Mouse (Mus musculus) kidney, postnatal 0 days (tissue): ENCODE results near the gene Txndc2. TPM values are rescaled to one million over a fixed set of nuclear protein-coding genes. Genes with fewer than 3 reads are reported as not detected.

Experiments
- ATAC-seq: fragments of 200-750 bp; cut with Nextera tagmentation; replicated peaks from 2 replicates; pipeline ENCODE4 v1.8.0; 2017; ENCODE audit warnings: low read depth, moderate number of reproducible peaks, moderate TSS enrichment, moderate library complexity; ENCODE audit not compliant: low FRiP score
- DNase-seq: peaks from one replicate; pipeline ENCODE4 v3.0.0-alpha.2; 2016; ENCODE audit warnings: low spot score
- H3K27ac ChIP-seq: fragments of 300-500 bp; sonication (generic); 2 replicates; pipeline ENCODE4 v1.5.1; 2014; ENCODE audit warnings: mild to moderate bottlenecking
- H3K27me3 ChIP-seq: fragments of 300-500 bp; sonication (generic); 2 replicates; pipeline ENCODE4 v1.6.1; 2014; ENCODE audit warnings: low read length, mixed read lengths; ENCODE audit not compliant: insufficient read depth
- H3K36me3 ChIP-seq: fragments of 300-500 bp; sonication (generic); 2 replicates; pipeline ENCODE4 v1.6.1; 2014; ENCODE audit warnings: low read length, mixed read lengths; ENCODE audit not compliant: insufficient read depth
- H3K4me1 ChIP-seq: fragments of 300-500 bp; sonication (generic); replicated peaks from 2 replicates; pipeline ENCODE4 v1.6.1; 2014; ENCODE audit warnings: antibody characterized with exemption, low read length, mixed read lengths; ENCODE audit not compliant: insufficient read depth
- H3K4me2 ChIP-seq: fragments of 300-500 bp; sonication (generic); 2 replicates; pipeline ENCODE4 v1.6.1; 2014; ENCODE audit warnings: mild to moderate bottlenecking, low read length, moderate library complexity, mixed read lengths
- H3K4me3 ChIP-seq: fragments of 300-500 bp; sonication (generic); replicated peaks from 2 replicates; pipeline ENCODE4 v1.5.1; 2014; ENCODE audit warnings: low read depth, low read length
- H3K9ac ChIP-seq: fragments of 300-500 bp; sonication (generic); 2 replicates; pipeline ENCODE4 v1.6.1; 2014; ENCODE audit warnings: low read depth, low read length
- H3K9me3 ChIP-seq: fragments of 300-500 bp; sonication (generic); replicated peaks from 2 replicates; pipeline ENCODE4 v1.6.1; 2016; ENCODE audit warnings: low read length, inconsistent platforms, mixed read lengths
- CTCF ChIP-seq: IDR thresholded peaks from 2 replicates; pipeline ENCODE4 v1.5.1; 2016; ENCODE audit warnings: antibody characterized with exemption, low read depth, mild to moderate bottlenecking, moderate library complexity
- WGBS: fragments of 180-500 bp; shearing (Covaris S2); extraction: QIAGEN DNeasy Blood & Tissue Kit; methylation state at CpG from one replicate; pipeline ENCODE4 v1.1.7; 2014; 5-methylcytosine and 5-hydroxymethylcytosine counted together
- polyA plus RNA-seq: library from polyadenylated mRNA; unstranded; fragments of >200 nt; fragmentation: Nextera tagmentation; extraction: Ambion mirVana; gene quantifications from 2 replicates; pipeline ENCODE4 v1.2.1, GENCODE M21; 2015

Txndc2 gene
- polyA plus RNA-seq, 1 experiment from 2014 or later, result not detected

DNA sequence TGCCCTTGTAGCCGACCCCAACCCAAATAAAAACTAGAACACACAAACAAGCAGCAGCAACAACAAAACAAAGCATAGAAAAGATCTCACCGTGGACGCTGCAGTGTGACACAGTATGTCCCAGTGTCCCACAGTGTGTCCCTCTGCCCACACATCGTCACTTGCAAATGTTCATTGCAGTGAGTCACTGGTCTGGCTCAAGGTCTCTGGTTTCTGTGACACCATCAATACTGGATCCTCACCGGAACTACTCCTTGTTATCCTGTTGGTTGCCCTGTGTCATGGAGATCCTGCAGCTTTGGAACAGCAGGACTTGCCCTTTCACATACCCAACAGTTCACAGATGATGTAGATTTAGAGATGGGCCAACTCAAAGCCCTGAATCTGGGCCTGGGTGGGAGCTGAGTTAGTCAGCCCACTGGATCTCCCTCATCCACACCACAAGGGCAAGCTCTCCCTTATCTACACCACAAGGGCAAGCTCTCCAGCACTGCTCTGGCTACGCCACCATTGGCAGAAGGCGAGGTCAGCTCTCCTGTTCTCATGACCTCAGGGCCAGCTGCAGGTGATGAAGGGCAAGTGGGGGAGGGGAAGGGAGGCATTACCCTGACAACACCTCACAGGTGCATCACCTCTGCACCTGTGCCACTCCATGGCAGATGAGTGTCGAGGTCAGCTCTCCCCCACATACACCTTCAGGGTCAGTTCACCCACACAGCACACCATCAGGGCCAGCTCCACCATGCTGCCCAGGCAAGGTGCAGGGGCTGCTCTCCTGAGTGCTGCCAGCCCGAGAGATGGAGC lies 6.6 kb upstream of the Txndc2 start:
- Histone ChIP-seq H3K36me3 (no peaks in the 10 kb centered on the region), H3K4me1 (0 out of 2 replicates have a peak, but pooled peaks cover under 1% of the 10 kb centered on the region), H3K27me3 (no peaks in the 10 kb centered on the region), H3K4me2 (no peak overlapping the region), H3K27ac (no peak overlapping the region), H3K4me3 (no peak overlapping the region), H3K9ac (no peak overlapping the region), H3K9me3 (no peaks in the 10 kb centered on the region)
- DNase-seq (no peak), ATAC-seq (no peak; the same call in 1 of the 2 replicates)
- 85% methylated on average over 9 of the region's 9 CpGs for WGBS
- TF ChIP-seq CTCF, result no peak

- Histone ChIP-seq H3K4me1 (0 out of 2 replicates have a peak, but pooled peaks cover 6% of the 10 kb centered on the region), H3K4me3 (no peak overlapping the region), H3K27ac (no peak overlapping the region), H3K9me3 (no peaks in the 10 kb centered on the region), H3K4me2 (no peak overlapping the region), H3K36me3 (no peaks in the 10 kb centered on the region), H3K9ac (no peak overlapping the region), H3K27me3 (no peaks in the 10 kb centered on the region)
- TF ChIP-seq CTCF, result no peak
- ATAC-seq (no peak), DNase-seq (no peak)
- 51% methylated on average over 5 of the region's 5 CpGs for WGBS
Measured at GRCm38 (mm10) chr17:65647961-65648360, 6.0 kb upstream of the Txndc2 start.

DNA sequence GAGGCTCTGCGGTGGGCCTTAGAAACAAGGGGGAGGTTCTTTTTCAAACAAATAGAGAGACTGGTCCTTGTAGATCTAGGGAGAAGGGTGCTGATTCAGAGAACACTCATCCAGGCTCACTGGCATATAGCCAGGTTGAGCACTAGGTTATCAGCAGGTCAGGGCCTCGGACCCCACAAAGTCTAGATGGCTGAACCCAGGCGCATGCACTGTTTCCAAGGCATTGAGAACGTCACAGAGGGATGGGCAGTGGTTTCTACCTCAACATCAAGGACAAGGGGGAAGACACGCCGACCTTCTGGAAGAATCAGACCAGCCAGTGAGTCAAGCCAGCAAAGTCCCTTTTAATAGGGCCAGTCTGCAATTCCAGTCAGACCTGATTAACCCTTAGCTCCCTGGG lies 5.3 kb upstream of the Txndc2 start:
- ATAC-seq (no peak), DNase-seq (no peak)
- Histone ChIP-seq H3K4me3 (no peak overlapping the region), H3K27me3 (no peaks in the 10 kb centered on the region), H3K27ac (no peak overlapping the region), H3K9me3 (no peaks in the 10 kb centered on the region), H3K9ac (no peak overlapping the region), H3K4me1 (0 out of 2 replicates have a peak, but pooled peaks cover 6% of the 10 kb centered on the region), H3K4me2 (no peak overlapping the region), H3K36me3 (no peaks in the 10 kb centered on the region)
- WGBS, result 78% methylated on average over 6 of the region's 6 CpGs
- TF ChIP-seq CTCF, result no peak

- no peak for DNase-seq
Measured at GRCm38 (mm10) chr17:65643579-65643978, 1.6 kb upstream of the Txndc2 start.

GRCm38 (mm10) chr17:65643051-65643521 lies 1.1 kb upstream of the Txndc2 start:
- ATAC-seq (no peak), DNase-seq (peak; percentile 60)
- TF ChIP-seq CTCF, result no peak
- Histone ChIP-seq H3K9ac (no peak overlapping the region), H3K4me1 (0 out of 2 replicates have a peak, but pooled peaks cover 6% of the 10 kb centered on the region), H3K36me3 (no peaks in the 10 kb centered on the region), H3K4me2 (0 out of 2 replicates have a peak overlapping the region, but pooled peaks have one; percentile 9), H3K9me3 (no peaks in the 10 kb centered on the region), H3K4me3 (no peak overlapping the region), H3K27ac (0 out of 2 replicates have a peak overlapping the region, but pooled peaks have one; percentile 3), H3K27me3 (no peaks in the 10 kb centered on the region)
- WGBS, result 24% methylated on average over 10 of the region's 10 CpGs

More at GRCm38 (mm10) chr17:65643579-65643978, 1.6 kb upstream of the Txndc2 start:
- no peak for ATAC-seq
- 0 out of 2 replicates have a peak overlapping the region, but pooled peaks have one; percentile 3 for H3K27ac ChIP-seq
- H3K9me3 ChIP-seq, result no peaks in the 10 kb centered on the region
- WGBS, result 55% methylated on average over 5 of the region's 5 CpGs
- TF ChIP-seq CTCF, result no peak
- H3K4me3 ChIP-seq, result no peak overlapping the region
- no peaks in the 10 kb centered on the region for H3K36me3 ChIP-seq
- no peaks in the 10 kb centered on the region for H3K27me3 ChIP-seq
- 0 out of 2 replicates have a peak overlapping the region, but pooled peaks have one; percentile 9 for H3K4me2 ChIP-seq
- 0 out of 2 replicates have a peak, but pooled peaks cover 6% of the 10 kb centered on the region for H3K4me1 ChIP-seq
- no peak overlapping the region for H3K9ac ChIP-seq

GRCm38 (mm10) chr17:65642578-65642991 lies 617 bp upstream of the Txndc2 start:
- H3K9ac ChIP-seq, result no peak overlapping the region
- no peak overlapping the region for H3K4me2 ChIP-seq
- no peak for TF ChIP-seq CTCF
- no peaks in the 10 kb centered on the region for H3K9me3 ChIP-seq
- WGBS, result 50% methylated on average over 5 of the region's 5 CpGs
- H3K27ac ChIP-seq, result no peak overlapping the region
- no peaks in the 10 kb centered on the region for H3K27me3 ChIP-seq
- ATAC-seq, result peak; percentile 57; the same call in 1 of the 2 replicates
- 0 out of 2 replicates have a peak, but pooled peaks cover 6% of the 10 kb centered on the region for H3K4me1 ChIP-seq
- no peaks in the 10 kb centered on the region for H3K36me3 ChIP-seq
- H3K4me3 ChIP-seq, result no peak overlapping the region
- DNase-seq, result no peak
